In genomic region chr15:100306201-100306600, GRCm38 (mm10) we compare ENCODE assay signal across 1 mouse cellular context.
A peak's percentile ranks its signal among the peaks of the same experiment; 100 is the strongest.
TF ChIP-seq lines count a peak whose summit lies in the region.

No protein-coding gene starts in this region.

TF ChIP-seq in MEL, 35 proteins besides CTCF, POLR2A, EP300 and RAD21 (continued from another document):
- TF ChIP-seq RCOR1 (IDR thresholded peaks at IDR 0.05; ENCODE audit: low read depth, low read length), result no peak
- no peak for TF ChIP-seq MAX (IDR thresholded peaks at IDR 0.05; ENCODE audit: low read length)
- TF ChIP-seq USF1 (IDR thresholded peaks at IDR 0.05; ENCODE audit: low read depth, low read length), result no peak
- no peak for TF ChIP-seq TBP (IDR thresholded peaks at IDR 0.05; ENCODE audit: low read depth, low read length)
- no peak for TF ChIP-seq UBTF (IDR thresholded peaks at IDR 0.05; ENCODE audit: borderline replicate concordance, insufficient read depth, low read depth, low read length)
- no peak for TF ChIP-seq POLR2AphosphoS5 (IDR thresholded peaks at IDR 0.05; ENCODE audit: borderline replicate concordance, low read depth, low read length)
- TF ChIP-seq ZNF384 (IDR thresholded peaks at IDR 0.05; ENCODE audit: low read depth, low read length), result no peak
- TF ChIP-seq HCFC1 (IDR thresholded peaks at IDR 0.05; ENCODE audit: low read depth, low read length), result no peak
- TF ChIP-seq SIN3A (IDR thresholded peaks at IDR 0.05; ENCODE audit: low read length), result peak; percentile 59; the same call in 1 of the 2 replicates
- no peak for TF ChIP-seq BHLHE40 (IDR thresholded peaks at IDR 0.05; ENCODE audit: borderline replicate concordance, low read depth, low read length)
- TF ChIP-seq ELF1 (IDR thresholded peaks at IDR 0.05; ENCODE audit: low read depth, low read length), result no peak
- peak; percentile 51; the same call in 1 of the 2 replicates for TF ChIP-seq MXI1 (IDR thresholded peaks at IDR 0.05; ENCODE audit: low read depth, low read length)
- TF ChIP-seq JUND (IDR thresholded peaks at IDR 0.05; ENCODE audit: low read depth, low read length), result no peak
- peak; percentile 47; the same call in 1 of the 2 replicates for TF ChIP-seq ZMIZ1 (IDR thresholded peaks at IDR 0.05; ENCODE audit: low read depth, low read length)
